Mouse (Mus musculus) CH12.LX (cell line): ENCODE data around the gene Prm3. TPM values are rescaled to one million over a fixed set of nuclear protein-coding genes. Genes with fewer than 3 reads are reported as not detected.

ENCODE experiments used
- DNase-seq: peaks from one replicate; pipeline ENCODE4 v3.0.0-alpha.2; 2013; ENCODE audit errors: extremely low read depth
- H3K27ac ChIP-seq: 2 replicates; pipeline ENCODE4 v1.5.1; 2012; ENCODE audit warnings: low read depth, mild to moderate bottlenecking, control low read depth, moderate library complexity; ENCODE audit not compliant: insufficient read depth
- H3K27me3 ChIP-seq: replicated peaks from 2 replicates; pipeline ENCODE3; 2012; ENCODE audit warnings: inconsistent platforms
- H3K36me3 ChIP-seq, 2 experiments: replicated peaks in 1 of 2; 2 replicates each; pipeline versions ENCODE3 to v1.6.1; 2012; ENCODE audit warnings: inconsistent platforms in 1 of 2, low read length in 1 of 2, mild to moderate bottlenecking in 1 of 2, mixed read lengths in 1 of 2, moderate library complexity in 1 of 2; ENCODE audit not compliant: control insufficient read depth in 1 of 2, insufficient read depth in 1 of 2
- H3K4me1 ChIP-seq, 2 experiments: 2 replicates each; pipeline ENCODE4 v1.6.1; 2012; ENCODE audit warnings: inconsistent platforms in 1 of 2, moderate library complexity in 1 of 2; ENCODE audit not compliant: insufficient read depth in 2 of 2, control insufficient read depth in 1 of 2
- H3K4me2 ChIP-seq: 2 replicates; pipeline ENCODE4 v1.6.1; 2012; ENCODE audit warnings: low read depth, mild to moderate bottlenecking, control low read depth; ENCODE audit not compliant: poor library complexity, insufficient read depth, severe bottlenecking
- H3K4me3 ChIP-seq, 3 experiments: fragments of 150-350 bp in 1 of 3; sonication (generic) in 1 of 3; replicated peaks in 1 of 3; 2 replicates each; pipeline versions ENCODE3 to v1.5.1; 2011 to 2012; ENCODE audit warnings: low read depth in 2 of 3, low read length in 2 of 3, mild to moderate bottlenecking in 2 of 3, moderate library complexity in 2 of 3, control low read depth in 1 of 3, improper control_type of control experiment in 1 of 3, inconsistent platforms in 1 of 3, mixed read lengths in 1 of 3; ENCODE audit not compliant: poor library complexity in 1 of 3
- H3K79me2 ChIP-seq: replicated peaks from 2 replicates; pipeline ENCODE4 v1.6.1; 2012; ENCODE audit warnings: mild to moderate bottlenecking, moderate library complexity; ENCODE audit not compliant: control insufficient read depth, poor library complexity, insufficient read depth, severe bottlenecking; ENCODE audit errors: extremely low read depth
- H3K9ac ChIP-seq: 2 replicates; pipeline ENCODE4 v1.6.1; 2012; ENCODE audit warnings: low read depth, mild to moderate bottlenecking, control low read depth, moderate library complexity; ENCODE audit not compliant: insufficient read depth
- H3K9me3 ChIP-seq: replicated peaks from 2 replicates; pipeline ENCODE3; 2012; ENCODE audit warnings: low read length, inconsistent platforms, mixed read lengths
- BHLHE40 ChIP-seq: IDR thresholded peaks from 2 replicates; pipeline ENCODE4 v1.6.1; 2011; ENCODE audit warnings: mild to moderate bottlenecking, low read depth, low read length, improper control_type of control experiment
- CHD2 ChIP-seq: IDR thresholded peaks from 2 replicates; pipeline ENCODE4 v1.6.1; 2011; ENCODE audit warnings: low read length, improper control_type of control experiment
- CTCF ChIP-seq, 2 experiments: IDR thresholded peaks in 1 of 2; conservative IDR thresholded peaks in 1 of 2; 2 replicates each; pipeline ENCODE4 v1.5.1; 2011 to 2012; ENCODE audit warnings: low read depth in 2 of 2, low read length in 2 of 2, improper control_type of control experiment in 1 of 2, inconsistent platforms in 1 of 2, mild to moderate bottlenecking in 1 of 2, moderate library complexity in 1 of 2
- ELF1 ChIP-seq: IDR thresholded peaks from 2 replicates; pipeline ENCODE4 v1.6.1; 2014; ENCODE audit warnings: low read depth, mild to moderate bottlenecking, inconsistent platforms, low read length, improper control_type of control experiment
- EP300 ChIP-seq: IDR thresholded peaks from 2 replicates; pipeline ENCODE4 v1.6.1; 2011; ENCODE audit warnings: low read length, improper control_type of control experiment
- ETS1 ChIP-seq: conservative IDR thresholded peaks from 2 replicates; pipeline ENCODE4 v1.6.1; 2012; ENCODE audit warnings: low read depth, mild to moderate bottlenecking, inconsistent platforms, low read length, improper control_type of control experiment, moderate library complexity
- GABPA ChIP-seq: IDR thresholded peaks from 2 replicates; pipeline ENCODE4 v1.6.1; 2012; ENCODE audit warnings: low read depth, low read length, improper control_type of control experiment, inconsistent platforms; ENCODE audit not compliant: insufficient replicate concordance
- IRF4 ChIP-seq: IDR thresholded peaks from 2 replicates; pipeline ENCODE4 v1.6.1; 2014; ENCODE audit warnings: low read depth, mild to moderate bottlenecking, inconsistent platforms, low read length, improper control_type of control experiment
- JUN ChIP-seq: IDR thresholded peaks from 2 replicates; pipeline ENCODE4 v1.6.1; 2011; ENCODE audit warnings: low read depth, mild to moderate bottlenecking, low read length, improper control_type of control experiment, moderate library complexity; ENCODE audit not compliant: insufficient read depth
- JUND ChIP-seq: conservative IDR thresholded peaks from 2 replicates; pipeline ENCODE4 v1.6.1; 2011; ENCODE audit warnings: low read depth, low read length, improper control_type of control experiment
- KAT2A ChIP-seq: IDR thresholded peaks from 2 replicates; pipeline ENCODE4 v1.6.1; 2012; ENCODE audit warnings: low read length, improper control_type of control experiment, inconsistent platforms; ENCODE audit not compliant: insufficient replicate concordance
- MAFK ChIP-seq: IDR thresholded peaks from 2 replicates; pipeline ENCODE4 v1.6.1; 2011; ENCODE audit warnings: low read length, improper control_type of control experiment; ENCODE audit not compliant: insufficient replicate concordance
- MAX ChIP-seq: IDR thresholded peaks from 2 replicates; pipeline ENCODE4 v1.6.1; 2011; ENCODE audit warnings: low read length, improper control_type of control experiment
- MAZ ChIP-seq: IDR thresholded peaks from 2 replicates; pipeline ENCODE4 v1.6.1; 2012; ENCODE audit warnings: low read depth, mild to moderate bottlenecking, inconsistent platforms, low read length, improper control_type of control experiment, moderate library complexity
- MEF2A ChIP-seq: IDR thresholded peaks from 2 replicates; pipeline ENCODE4 v1.6.1; 2014; ENCODE audit warnings: low read depth, mild to moderate bottlenecking, inconsistent platforms, low read length, improper control_type of control experiment, borderline replicate concordance
- MXI1 ChIP-seq: IDR thresholded peaks from 2 replicates; pipeline ENCODE4 v1.6.1; 2011; ENCODE audit warnings: mild to moderate bottlenecking, low read depth, low read length, improper control_type of control experiment
- MYC ChIP-seq: IDR thresholded peaks from 2 replicates; pipeline ENCODE4 v1.6.1; 2011; ENCODE audit warnings: low read depth, mild to moderate bottlenecking, improper control_type of control experiment, low read length
- NELFE ChIP-seq: IDR thresholded peaks from 2 replicates; pipeline ENCODE4 v1.6.1; 2011; ENCODE audit warnings: low read depth, low read length, improper control_type of control experiment
- NRF1 ChIP-seq: IDR thresholded peaks from 2 replicates; pipeline ENCODE4 v1.6.1; 2014; ENCODE audit warnings: low read depth, mild to moderate bottlenecking, inconsistent platforms, low read length, improper control_type of control experiment, moderate library complexity
- POLR2A ChIP-seq: IDR thresholded peaks from 2 replicates; pipeline ENCODE4 v1.6.1; 2011; ENCODE audit warnings: low read depth, mild to moderate bottlenecking, improper control_type of control experiment, low read length
- POLR2AphosphoS2 ChIP-seq: IDR thresholded peaks from 2 replicates; pipeline ENCODE4 v1.6.1; 2011; ENCODE audit warnings: low read depth, low read length, improper control_type of control experiment
- RCOR1 ChIP-seq: conservative IDR thresholded peaks from 2 replicates; pipeline ENCODE4 v1.6.1; 2012; ENCODE audit warnings: low read depth, mild to moderate bottlenecking, inconsistent platforms, low read length, improper control_type of control experiment
- SIN3A ChIP-seq: IDR thresholded peaks from 2 replicates; pipeline ENCODE4 v1.6.1; 2012; ENCODE audit warnings: low read length, improper control_type of control experiment, inconsistent platforms
- SMC3 ChIP-seq: IDR thresholded peaks from 2 replicates; pipeline ENCODE4 v1.6.1; 2011; ENCODE audit warnings: low read depth, low read length, improper control_type of control experiment
- TBP ChIP-seq: conservative IDR thresholded peaks from 2 replicates; pipeline ENCODE4 v1.6.1; 2011; ENCODE audit warnings: low read depth, low read length, improper control_type of control experiment
- TCF12 ChIP-seq: IDR thresholded peaks from 2 replicates; pipeline ENCODE4 v1.6.1; 2014; ENCODE audit warnings: low read depth, mild to moderate bottlenecking, inconsistent platforms, low read length, improper control_type of control experiment
- UBTF ChIP-seq: IDR thresholded peaks from 2 replicates; pipeline ENCODE4 v1.6.1; 2012; ENCODE audit warnings: low read depth, mild to moderate bottlenecking, inconsistent platforms, low read length, improper control_type of control experiment, moderate library complexity
- USF1 ChIP-seq: IDR thresholded peaks from 2 replicates; pipeline ENCODE4 v1.6.1; 2014; ENCODE audit warnings: low read depth, mild to moderate bottlenecking, inconsistent platforms, low read length, improper control_type of control experiment
- USF2 ChIP-seq: conservative IDR thresholded peaks from 2 replicates; pipeline ENCODE4 v1.6.1; 2011; ENCODE audit warnings: low read depth, low read length, improper control_type of control experiment
- ZMIZ1 ChIP-seq: IDR thresholded peaks from 2 replicates; pipeline ENCODE4 v1.6.1; 2012; ENCODE audit warnings: low read depth, mild to moderate bottlenecking, inconsistent platforms, low read length, improper control_type of control experiment
- ZNF384 ChIP-seq: IDR thresholded peaks from 2 replicates; pipeline ENCODE4 v1.6.1; 2012; ENCODE audit warnings: low read depth, low read length, improper control_type of control experiment, inconsistent platforms
- dilution Hi-C: fragments of 300-500 bp; cut with MboI; formaldehyde crosslinking; loops from 2 replicates; pipeline ENCODE4 v1.14.3; 2020; ENCODE audit warnings: low sequenced_read_pairs; ENCODE audit not compliant: extremely low pct_unique_long_range_greater_than_20kb, extremely low pct_ligation_motif_present
- in situ Hi-C: fragments of 300-500 bp; cut with MboI; formaldehyde crosslinking; loops from 3 replicates; pipeline ENCODE4 v1.14.3; 2019; ENCODE audit warnings: low sequenced_read_pairs, low pct_ligation_motif_present, low pct_unique_long_range_greater_than_20kb, mixed read lengths
- polyA plus RNA-seq: library from polyadenylated mRNA; unstranded; fragments of >175 nt; gene quantifications from 2 replicates; pipeline ENCODE4 v1.2.1, GENCODE M21; 2012; ENCODE audit warnings: low read depth; ENCODE audit not compliant: insufficient read length
- total RNA-seq, 2 experiments: library from RNA; depleted of rRNA; stranded (reverse); fragments of 300-350 nt in 1 of 2; fragments of >200 nt in 1 of 2; gene quantifications; 2 replicates each; pipeline ENCODE4 v1.2.3; 2012 to 2014

The Prm3 gene
- total and polyA plus RNA-seq, 3 experiments = not detected

DNA sequence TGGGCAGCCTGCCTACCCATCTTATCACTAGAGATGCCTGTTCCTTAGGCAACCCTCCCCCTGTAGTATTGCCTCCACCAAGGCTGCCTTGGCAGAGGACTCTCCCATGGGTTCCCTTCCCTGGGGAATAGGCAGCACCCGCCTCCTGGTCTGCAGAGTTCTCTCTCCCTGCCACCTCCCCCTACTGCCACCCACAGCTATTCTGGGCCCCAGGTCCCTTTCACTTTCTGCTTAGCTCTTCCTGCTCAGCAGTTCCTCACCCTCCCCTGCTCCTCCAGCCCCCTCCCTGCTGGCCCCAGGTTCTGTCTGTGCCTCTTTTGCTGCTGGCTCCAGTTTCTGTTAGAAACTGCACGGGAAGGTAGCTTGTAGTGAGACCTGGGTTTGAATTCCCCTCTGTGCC is 21.1 kb downstream of the Prm3 start:
- Histone ChIP-seq H3K79me2 (no peaks in the 10 kb centered on the region), H3K4me3 (no peak overlapping the region), H3K4me1 (peaks cover 48 to 68% of the 10 kb centered on the region in 2 experiments), H3K36me3 (no peaks in the 10 kb centered on the region), H3K9me3 (no peaks in the 10 kb centered on the region), H3K4me2 (peak overlapping the region; percentile 29; the same call in 1 of the 2 replicates), H3K9ac (no peak overlapping the region), H3K27me3 (peaks cover 3% of the 10 kb centered on the region), H3K27ac (no peak overlapping the region)
- dilution Hi-C loops = no loop called here
- TF ChIP-seq NRF1 = no peak
- no peak for TF ChIP-seq ZMIZ1
- TF ChIP-seq KAT2A = 0 out of 2 replicates have a peak, but pooled peaks have one; percentile 30
- TF ChIP-seq CTCF (conservative IDR thresholded peaks at IDR 0.05 in 1 of 2, IDR thresholded peaks at IDR 0.05 in 1 of 2; ENCODE audit: low read depth in 2 of 2, low read length in 2 of 2) = no peak
- peak; percentile 97 for TF ChIP-seq MEF2A
- 0 out of 2 replicates have a peak, but pooled peaks have one; percentile 73 for TF ChIP-seq TCF12
- TF ChIP-seq SIN3A = peak; percentile 62
- no peak for TF ChIP-seq USF2
- peak; percentile 51; the same call in 1 of the 2 replicates for TF ChIP-seq MAFK
- TF ChIP-seq JUN = no peak
- TF ChIP-seq EP300 = peak; percentile 59; the same call in 1 of the 2 replicates
- no peak for TF ChIP-seq MXI1
- TF ChIP-seq USF1 = no peak
- TF ChIP-seq MAX = no peak
- no peak for TF ChIP-seq POLR2AphosphoS2
- no peak for TF ChIP-seq RCOR1
- peak; percentile 63; the same call in 1 of the 2 replicates for TF ChIP-seq CHD2
- no peak for TF ChIP-seq MYC
- TF ChIP-seq IRF4 = peak; percentile 74
- peak; percentile 68 for TF ChIP-seq ELF1
- TF ChIP-seq SMC3 = no peak
- peak; percentile 54 for TF ChIP-seq BHLHE40
- TF ChIP-seq POLR2A = no peak
- peak; percentile 71 for TF ChIP-seq ETS1
- TF ChIP-seq NELFE = no peak
- TF ChIP-seq JUND = no peak
- TF ChIP-seq MAZ = peak; percentile 97
- no peak for TF ChIP-seq GABPA
- 0 out of 2 replicates have a peak, but pooled peaks have one; percentile 21 for TF ChIP-seq UBTF
- no peak for TF ChIP-seq TBP
- TF ChIP-seq ZNF384 = no peak
- DNase-seq = peak; percentile 74
- in situ Hi-C loops = no loop called here
